Mouse (Mus musculus) brain, embryonic 14.5 days (tissue): ENCODE results near the gene Me3.

Source experiments
- CTCF ChIP-seq: fragments of 200-500 bp; IDR thresholded peaks from 2 replicates; pipeline ENCODE4 v1.5.1; 2012; ENCODE audit warnings: inconsistent platforms, mild to moderate bottlenecking, moderate library complexity, borderline replicate concordance; ENCODE audit not compliant: insufficient read depth, insufficient read length; ENCODE audit errors: extremely low read depth
- POLR2A ChIP-seq: fragments of 200-500 bp; IDR thresholded peaks from 2 replicates; pipeline ENCODE4 v1.6.1; 2012; ENCODE audit warnings: mild to moderate bottlenecking, inconsistent platforms, borderline replicate concordance; ENCODE audit not compliant: poor library complexity, insufficient read depth, insufficient read length, severe bottlenecking; ENCODE audit errors: extremely low read depth

DNA sequence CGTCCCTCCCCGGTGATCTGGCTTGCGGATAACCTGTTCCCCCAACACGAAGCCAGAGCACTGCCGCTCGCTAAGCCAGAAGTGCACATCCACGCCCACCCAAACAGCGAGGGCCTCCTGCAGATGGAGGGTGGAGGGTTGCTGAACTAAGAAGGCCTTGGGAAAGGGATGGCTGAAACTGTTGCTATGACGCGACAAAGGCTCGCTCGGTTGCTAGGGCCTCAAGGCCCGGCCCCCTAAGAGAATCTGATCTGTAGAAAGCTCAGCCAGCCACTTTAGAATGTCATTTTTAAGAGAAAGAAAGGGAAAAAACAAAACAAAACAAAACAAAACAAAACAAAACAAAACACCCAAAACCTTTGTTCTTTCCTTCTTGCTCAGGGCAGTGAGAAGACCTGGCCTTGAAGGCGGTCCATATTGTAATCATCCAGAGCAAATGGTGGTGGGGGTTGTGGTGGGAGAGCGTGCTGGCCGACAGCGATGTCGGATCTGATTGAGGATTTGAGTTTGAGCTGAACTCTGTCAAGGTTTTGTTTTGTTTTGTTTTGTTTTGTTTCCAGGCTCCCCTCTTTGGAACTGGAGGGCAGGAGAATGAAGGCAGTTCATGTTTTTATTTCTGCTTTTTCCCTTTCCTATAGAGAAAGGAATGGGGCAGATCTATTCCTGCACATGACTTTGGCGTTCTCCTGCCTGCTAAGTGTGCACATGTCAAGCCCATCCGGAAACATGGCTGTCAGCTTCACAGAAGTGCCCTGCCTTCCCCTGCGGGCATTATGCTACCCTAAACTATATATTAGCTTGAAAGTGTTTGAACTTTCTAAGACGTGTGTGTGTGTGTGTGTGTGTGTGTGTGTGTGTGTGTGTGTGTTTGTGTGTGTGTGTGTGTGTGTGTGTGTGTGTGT lies 271.5 kb downstream of the Me3 start, which contains the start of gene Ccdc81:
- TF ChIP-seq CTCF (no peak), POLR2A (no peak)
